Mouse (Mus musculus) limb, embryonic 14.5 days (tissue): ENCODE data around the gene Zfp90. TPM values are rescaled to one million over a fixed set of nuclear protein-coding genes. Genes with fewer than 3 reads are reported as not detected.

ENCODE experiments used
- ATAC-seq: fragments of 200-750 bp; cut with Nextera tagmentation; 2 replicates; pipeline ENCODE4 v1.8.0; 2017; ENCODE audit warnings: low read depth, moderate number of reproducible peaks, moderate TSS enrichment; ENCODE audit not compliant: low FRiP score
- DNase-seq: peaks from one replicate; pipeline ENCODE4 v3.0.0-alpha.2; 2015; ENCODE audit warnings: low spot score
- H3K27ac ChIP-seq: fragments of 300-500 bp; sonication (generic); replicated peaks from 2 replicates; pipeline ENCODE4 v1.5.1; 2014; ENCODE audit warnings: low read depth, mild to moderate bottlenecking, low read length, moderate library complexity, mixed read lengths
- H3K27me3 ChIP-seq: fragments of 300-500 bp; sonication (generic); 2 replicates; pipeline ENCODE4 v1.6.1; 2014; ENCODE audit warnings: low read length, mixed read lengths; ENCODE audit not compliant: control insufficient read depth, insufficient read depth
- H3K36me3 ChIP-seq: fragments of 300-500 bp; sonication (generic); 2 replicates; pipeline ENCODE4 v1.6.1; 2014; ENCODE audit warnings: mild to moderate bottlenecking, low read length, moderate library complexity, mixed read lengths; ENCODE audit not compliant: control insufficient read depth, insufficient read depth
- H3K4me1 ChIP-seq: fragments of 300-500 bp; sonication (generic); 2 replicates; pipeline ENCODE4 v1.6.1; 2014; ENCODE audit warnings: antibody characterized with exemption, low read length, mixed read lengths; ENCODE audit not compliant: control insufficient read depth, insufficient read depth
- H3K4me2 ChIP-seq: fragments of 300-500 bp; sonication (generic); replicated peaks from 2 replicates; pipeline ENCODE4 v1.6.1; 2014; ENCODE audit warnings: low read depth, mild to moderate bottlenecking, low read length, moderate library complexity; ENCODE audit not compliant: severe bottlenecking
- H3K4me3 ChIP-seq: fragments of 300-500 bp; sonication (generic); replicated peaks from 2 replicates; pipeline ENCODE4 v1.5.1; 2014; ENCODE audit warnings: low read length
- H3K9ac ChIP-seq: fragments of 300-500 bp; sonication (generic); 2 replicates; pipeline ENCODE4 v1.6.1; 2014; ENCODE audit warnings: mild to moderate bottlenecking, low read depth, low read length, moderate library complexity; ENCODE audit not compliant: severe bottlenecking
- H3K9me3 ChIP-seq: fragments of 300-500 bp; sonication (generic); 2 replicates; pipeline ENCODE4 v1.6.1; 2016; ENCODE audit warnings: low read length; ENCODE audit not compliant: control insufficient read depth
- POLR2A ChIP-seq: fragments of 200-500 bp; IDR thresholded peaks from 2 replicates; pipeline ENCODE4 v1.8.0; 2012; ENCODE audit warnings: inconsistent platforms, mild to moderate bottlenecking, moderate library complexity, borderline replicate concordance; ENCODE audit not compliant: insufficient read depth, insufficient read length; ENCODE audit errors: extremely low read depth
- WGBS: fragments of 180-500 bp; shearing (Covaris S2); extraction: QIAGEN DNeasy Blood & Tissue Kit; methylation state at CpG from one replicate; pipeline ENCODE4 v1.1.7; 2014; 5-methylcytosine and 5-hydroxymethylcytosine counted together
- polyA plus RNA-seq, 2 experiments: library from polyadenylated mRNA; depleted of rRNA in 1 of 2; stranded (reverse) in 1 of 2; unstranded in 1 of 2; fragments of >200 nt; fragmentation: Nextera tagmentation in 1 of 2; extraction: Ambion mirVana in 1 of 2; gene quantifications; 2 replicates each; pipeline versions ENCODE4 v1.2.1 to v1.2.3; 2012 to 2014

The Zfp90 gene
- polyA plus RNA-seq, 2 experiments, result 19.7 to 20.6 TPM

DNA sequence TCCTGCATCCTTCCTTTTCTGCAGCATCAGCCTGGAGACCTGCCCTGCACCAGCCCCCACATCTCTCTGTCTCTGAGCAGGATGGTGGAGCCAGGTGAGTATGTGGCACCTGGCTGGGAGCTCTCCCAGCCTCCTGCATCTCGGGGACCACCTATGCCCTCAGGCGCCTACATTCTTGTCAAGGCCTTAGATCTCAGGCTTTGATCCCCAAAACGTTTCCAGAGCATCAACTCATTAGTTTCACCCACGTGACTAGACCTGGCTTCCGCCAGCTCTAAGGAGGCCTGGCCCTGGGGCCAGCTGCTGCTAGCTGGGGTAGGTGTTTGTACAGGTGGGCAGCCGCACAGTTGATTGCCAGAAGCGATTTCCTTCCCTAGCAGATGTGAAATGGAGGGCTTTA, 54.4 kb downstream of the Zfp90 start:
- Histone ChIP-seq H3K4me1 (peaks cover 8% of the 10 kb centered on the region), H3K27me3 (no peaks in the 10 kb centered on the region), H3K27ac (no peak overlapping the region), H3K4me3 (no peak overlapping the region), H3K9ac (no peak overlapping the region), H3K9me3 (no peaks in the 10 kb centered on the region), H3K36me3 (no peaks in the 10 kb centered on the region), H3K4me2 (no peak overlapping the region)
- no peak for TF ChIP-seq POLR2A
- ATAC-seq, result no peak
- WGBS, result 13% methylated on average over 7 of the region's 7 CpGs
- DNase-seq, result peak; percentile 60

DNA sequence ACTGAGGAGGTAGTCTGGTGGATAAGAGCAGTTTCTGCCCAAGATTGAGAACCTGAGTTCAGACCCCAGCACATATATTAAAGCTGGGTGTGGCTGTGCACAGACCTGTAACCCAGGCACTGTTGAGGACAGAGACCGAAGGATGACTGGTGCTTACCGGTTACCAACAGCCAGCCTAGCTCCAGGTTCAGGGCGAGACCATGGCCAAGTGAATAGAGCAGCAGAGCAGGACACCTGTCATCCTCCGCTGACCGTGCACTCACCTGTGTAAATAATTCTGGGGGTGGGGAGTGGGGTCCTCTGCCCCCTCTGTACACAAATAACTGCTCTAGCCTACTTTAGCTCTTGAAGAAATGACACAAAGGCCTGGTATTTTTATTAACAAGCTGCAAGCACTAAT, 58.9 kb downstream of the Zfp90 start:
- Histone ChIP-seq H3K4me2 (no peak overlapping the region), H3K27me3 (no peaks in the 10 kb centered on the region), H3K4me3 (no peak overlapping the region), H3K9ac (no peak overlapping the region), H3K9me3 (no peaks in the 10 kb centered on the region), H3K36me3 (no peaks in the 10 kb centered on the region), H3K4me1 (peaks cover 8% of the 10 kb centered on the region), H3K27ac (no peak overlapping the region)
- WGBS, result 96% methylated on average over 5 of the region's 5 CpGs
- no peak for ATAC-seq
- DNase-seq, result no peak
- no peak for TF ChIP-seq POLR2A

Other genes starting within 250 kb of the Zfp90 start
- gene Slc7a6, start 246.5 kb upstream of the Zfp90 start, polyA plus RNA-seq (2012; rRNA removed), result 42.1 and 57.6 TPM in 2 replicates
- 55.7 and 73.1 TPM in 2 replicates for gene Slc7a6, start 246.5 kb upstream of the Zfp90 start, polyA plus RNA-seq (2014; fragmentation: Nextera tagmentation; extraction: Ambion mirVana)
- 52.4 and 58.3 TPM in 2 replicates for gene Slc7a6os, start 204.4 kb upstream of the Zfp90 start, polyA plus RNA-seq (2012; rRNA removed)
- gene Slc7a6os, start 204.4 kb upstream of the Zfp90 start, polyA plus RNA-seq (2014; fragmentation: Nextera tagmentation; extraction: Ambion mirVana), result 32.5 and 36.1 TPM in 2 replicates
- 35.5 and 40.3 TPM in 2 replicates for gene Prmt7, start 204.4 kb upstream of the Zfp90 start, polyA plus RNA-seq (2012; rRNA removed)
- gene Prmt7, start 204.4 kb upstream of the Zfp90 start, polyA plus RNA-seq (2014; fragmentation: Nextera tagmentation; extraction: Ambion mirVana), result 44.7 and 46.6 TPM in 2 replicates
- gene Smpd3, start 77.3 kb upstream of the Zfp90 start, polyA plus RNA-seq (2012; rRNA removed), result 17.5 and 22.5 TPM in 2 replicates
- 7.4 and 11.2 TPM in 2 replicates for gene Smpd3, start 77.3 kb upstream of the Zfp90 start, polyA plus RNA-seq (2014; fragmentation: Nextera tagmentation; extraction: Ambion mirVana)
- gene 6030452D12Rik, start 85.2 kb downstream of the Zfp90 start, polyA plus RNA-seq (2012; rRNA removed), result not detected in 2 replicates
- gene 6030452D12Rik, start 85.2 kb downstream of the Zfp90 start, polyA plus RNA-seq (2014; fragmentation: Nextera tagmentation; extraction: Ambion mirVana), result not detected in 2 replicates
- gene Cdh3, start 95.6 kb downstream of the Zfp90 start, polyA plus RNA-seq (2012; rRNA removed), result 49.5 and 60.4 TPM in 2 replicates
- gene Cdh3, start 95.6 kb downstream of the Zfp90 start, polyA plus RNA-seq (2014; fragmentation: Nextera tagmentation; extraction: Ambion mirVana), result 23.0 and 25.0 TPM in 2 replicates
- gene Gm10073, start 158.1 kb downstream of the Zfp90 start, polyA plus RNA-seq (2012; rRNA removed), result 27.8 and 43.1 TPM in 2 replicates
- 11.1 and 15.2 TPM in 2 replicates for gene Gm10073, start 158.1 kb downstream of the Zfp90 start, polyA plus RNA-seq (2014; fragmentation: Nextera tagmentation; extraction: Ambion mirVana)
- gene Cdh1, start 188.0 kb downstream of the Zfp90 start, polyA plus RNA-seq (2012; rRNA removed), result 21.7 and 25.2 TPM in 2 replicates
- gene Cdh1, start 188.0 kb downstream of the Zfp90 start, polyA plus RNA-seq (2014; fragmentation: Nextera tagmentation; extraction: Ambion mirVana), result 56.1 and 58.6 TPM in 2 replicates